Mouse (Mus musculus) testis, adult 2 months (tissue): ENCODE results near the gene Arvcf.

ENCODE experiments used
- CTCF ChIP-seq: fragments of 200-500 bp; IDR thresholded peaks from 2 replicates; pipeline ENCODE4 v1.5.1; 2012; ENCODE audit warnings: low read depth, mild to moderate bottlenecking, inconsistent platforms, low read length, moderate library complexity; ENCODE audit not compliant: control insufficient read depth, insufficient read depth, insufficient replicate concordance
- POLR2A ChIP-seq: fragments of 200-500 bp; IDR thresholded peaks from 2 replicates; pipeline ENCODE4 v1.6.1; 2012; ENCODE audit warnings: low read depth, mild to moderate bottlenecking, inconsistent platforms, low read length, moderate library complexity; ENCODE audit not compliant: control insufficient read depth

DNA sequence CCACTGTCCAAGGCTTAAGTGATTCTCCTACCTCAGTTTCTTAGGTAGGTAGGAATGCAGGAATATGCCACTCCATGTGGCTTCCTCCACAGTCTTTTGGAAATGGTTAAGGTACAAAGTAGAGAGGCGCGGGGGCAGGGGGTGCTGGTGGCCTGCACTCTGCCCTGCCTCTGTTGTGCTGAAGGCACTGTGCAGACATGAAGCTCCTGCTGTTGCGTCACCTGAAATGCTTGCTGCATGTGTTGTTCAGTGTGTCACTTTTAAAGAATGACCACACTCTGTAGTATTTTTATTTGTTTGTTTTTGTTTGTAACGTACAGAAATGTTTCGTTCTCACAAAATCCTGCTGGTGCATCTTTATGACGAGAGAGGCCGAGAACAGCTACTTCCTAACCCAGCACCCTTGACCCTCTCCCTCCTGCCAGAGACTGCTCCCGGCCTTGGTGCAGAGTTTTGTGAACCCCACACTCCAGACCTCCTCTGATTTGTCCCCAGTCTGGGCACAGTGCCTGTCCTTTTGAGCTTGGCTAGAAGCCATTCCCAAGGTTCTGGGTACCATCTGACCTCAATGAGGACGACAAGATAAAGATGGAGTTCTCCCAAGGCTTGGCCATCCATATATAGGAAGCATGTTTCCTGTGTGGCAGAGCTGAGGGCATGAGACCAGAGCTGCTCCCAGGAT lies 35.2 kb downstream of the Arvcf start:
- no peak for TF ChIP-seq CTCF
- TF ChIP-seq POLR2A = no peak
